Mouse (Mus musculus) thymus, adult 2 months (tissue): ENCODE data around the gene Gmpr.

Experiments
- CTCF ChIP-seq: fragments of 200-500 bp; IDR thresholded peaks from 2 replicates; pipeline ENCODE4 v1.5.1; 2012; ENCODE audit warnings: mild to moderate bottlenecking, control low read depth, low read length, moderate library complexity, borderline replicate concordance; ENCODE audit not compliant: control insufficient read depth, poor library complexity, insufficient read depth; ENCODE audit errors: extremely low read depth
- POLR2A ChIP-seq: fragments of 200-500 bp; IDR thresholded peaks from 2 replicates; pipeline ENCODE4 v1.6.1; 2012; ENCODE audit warnings: mild to moderate bottlenecking, low read length, control low read depth, moderate library complexity; ENCODE audit not compliant: control insufficient read depth, poor library complexity, insufficient read depth; ENCODE audit errors: extremely low read depth

- TF ChIP-seq CTCF (no peak), POLR2A (no peak)
These were observed 17.7 kb downstream of the Gmpr start for GRCm38 (mm10) chr13:45524791-45525435.
